In genomic region chr19:40586908-40587307, GRCm38 (mm10) we compare ENCODE assay signal across 8 mouse cellular contexts. TPM values are rescaled to one million over a fixed set of nuclear protein-coding genes. Genes with fewer than 3 reads are reported as not detected.
DNase-seq lines count a peak whose midpoint lies in the region; ATAC-seq lines count a peak whose summit lies in the region.

No protein-coding gene starts in this region.

- peak; percentile 3 for DNase-seq in embryo, embryonic 10.5 days (ENCODE audit: low spot score)
- no peak for DNase-seq in embryo, embryonic 9.5 days (ENCODE audit: extremely low spot score)
- DNase-seq in c-Kit-positive CD71-positive TER-119-positive erythroid progenitor cells, embryonic 14.5 days (ENCODE audit: low spot score) = peak; percentile 49
- DNase-seq in midbrain, embryonic 11.5 days (ENCODE audit: low spot score, missing footprints) = no peak
- DNase-seq in urinary bladder, postnatal 36 days (ENCODE audit: low spot score in 2 of 2) = no peak
- DNase-seq in cerebellum, adult 11 months = no peak
- no peak for DNase-seq in left cerebral cortex, adult 11 months (ENCODE audit: low spot score)

- no peaks in the 10 kb centered on the region for H3K9me3 ChIP-seq in hindbrain, embryonic 16.5 days (ENCODE audit: control insufficient read depth, low read length)
- no peaks in the 10 kb centered on the region for H3K9me3 ChIP-seq in midbrain, embryonic 11.5 days (ENCODE audit: control insufficient read depth, low read length)

- no peak overlapping the region for H3K9ac ChIP-seq in hindbrain, embryonic 16.5 days (ENCODE audit: low read depth, low read length)
- no peak overlapping the region for H3K9ac ChIP-seq in midbrain, embryonic 11.5 days (ENCODE audit: low read length)

- peaks cover 13% of the 10 kb centered on the region for H3K4me1 ChIP-seq in hindbrain, embryonic 16.5 days (ENCODE audit: control insufficient read depth, insufficient read depth, low read depth, low read length)
- peaks cover 10% of the 10 kb centered on the region; the same call in 1 of the 2 replicates for H3K4me1 ChIP-seq in midbrain, embryonic 11.5 days (ENCODE audit: control insufficient read depth, insufficient read depth, low read length)

- no peaks in the 10 kb centered on the region for H3K27me3 ChIP-seq in hindbrain, embryonic 16.5 days (replicated peaks; ENCODE audit: control insufficient read depth, insufficient read depth, low read length)
- H3K27me3 ChIP-seq in midbrain, embryonic 11.5 days (ENCODE audit: control insufficient read depth, insufficient read depth, low read length) = no peaks in the 10 kb centered on the region

- 62% methylated on average over 7 of the region's 7 CpGs for WGBS in hindbrain, embryonic 16.5 days
- WGBS in midbrain, embryonic 11.5 days = 51% methylated on average over 7 of the region's 7 CpGs

- H3K4me3 ChIP-seq in hindbrain, embryonic 16.5 days (ENCODE audit: low read length) = peak overlapping the region; percentile 94
- peak overlapping the region; percentile 81 for H3K4me3 ChIP-seq in midbrain, embryonic 11.5 days (ENCODE audit: low read depth, low read length)

- H3K27ac ChIP-seq in hindbrain, embryonic 16.5 days (ENCODE audit: low read depth, low read length) = no peak overlapping the region
- no peak overlapping the region for H3K27ac ChIP-seq in midbrain, embryonic 11.5 days (ENCODE audit: low read depth, low read length)

- no peak for ATAC-seq in hindbrain, embryonic 16.5 days
- no peak for ATAC-seq in midbrain, embryonic 11.5 days (ENCODE audit: low FRiP score)

- peak overlapping the region; percentile 70 for H3K4me2 ChIP-seq in hindbrain, embryonic 16.5 days (ENCODE audit: low read length)
- H3K4me2 ChIP-seq in midbrain, embryonic 11.5 days = peak overlapping the region; percentile 69

- H3K36me3 ChIP-seq in hindbrain, embryonic 16.5 days (ENCODE audit: control insufficient read depth, insufficient read depth, low read length) = 0 out of 2 replicates have a peak, but pooled peaks cover 3% of the 10 kb centered on the region
- H3K36me3 ChIP-seq in midbrain, embryonic 11.5 days (ENCODE audit: control insufficient read depth, insufficient read depth, low read length) = peaks cover 2% of the 10 kb centered on the region

RNA-seq across cellular contexts. Expression of gene Aldh18a1, which starts 1.4 kb away (rescaled TPM):
- 43.7 and 52.8 TPM in 2 replicates for polyA plus RNA-seq in hindbrain, embryonic 16.5 days (2015; fragmentation: Nextera tagmentation; extraction: Ambion mirVana)
- polyA plus RNA-seq in midbrain, embryonic 11.5 days (2014; fragmentation: Nextera tagmentation; extraction: Ambion mirVana) = 67.0 and 75.4 TPM in 2 replicates

RNA-seq across cellular contexts. Expression of gene Tctn3, which starts 25.1 kb away (rescaled TPM):
- 14.8 and 16.6 TPM in 2 replicates for polyA plus RNA-seq in hindbrain, embryonic 16.5 days (2015; fragmentation: Nextera tagmentation; extraction: Ambion mirVana)
- 10.9 and 12.1 TPM in 2 replicates for polyA plus RNA-seq in midbrain, embryonic 11.5 days (2014; fragmentation: Nextera tagmentation; extraction: Ambion mirVana)

RNA-seq across cellular contexts. Expression of gene Entpd1, which starts 25.3 kb away (rescaled TPM):
- 7.7 and 8.1 TPM in 2 replicates for polyA plus RNA-seq in hindbrain, embryonic 16.5 days (2015; fragmentation: Nextera tagmentation; extraction: Ambion mirVana)
- polyA plus RNA-seq in midbrain, embryonic 11.5 days (2014; fragmentation: Nextera tagmentation; extraction: Ambion mirVana) = 7.2 and 9.2 TPM in 2 replicates

Comparison
In these comparisons a context has a peak if more than half of its experiments do, and no peak if none do; other contexts are left out.
1. DNase-seq: peak in embryo, embryonic 10.5 days (single experiment) and c-Kit-positive CD71-positive TER-119-positive erythroid progenitor cells, embryonic 14.5 days (single experiment); none in embryo, embryonic 9.5 days (single experiment), midbrain, embryonic 11.5 days (single experiment), urinary bladder, postnatal 36 days (0 of 2), cerebellum, adult 11 months (single experiment) and left cerebral cortex, adult 11 months (single experiment).